Mouse (Mus musculus) forebrain, embryonic 15.5 days (tissue): ENCODE measurements around the gene Tgm2. TPM values are rescaled to one million over a fixed set of nuclear protein-coding genes. Genes with fewer than 3 reads are reported as not detected.

ENCODE experiments used
- ATAC-seq: fragments of 200-750 bp; cut with Nextera tagmentation; replicated peaks from 2 replicates; pipeline ENCODE4 v1.8.0; 2017; ENCODE audit warnings: mild to moderate bottlenecking, moderate TSS enrichment, moderate library complexity
- H3K27ac ChIP-seq: fragments of 300-500 bp; sonication (generic); replicated peaks from 2 replicates; pipeline ENCODE4 v1.5.1; 2015; ENCODE audit warnings: mild to moderate bottlenecking, inconsistent platforms
- H3K27me3 ChIP-seq: fragments of 300-500 bp; sonication (generic); 2 replicates; pipeline ENCODE4 v1.6.1; 2015; ENCODE audit warnings: inconsistent platforms
- H3K36me3 ChIP-seq: fragments of 300-500 bp; sonication (generic); 2 replicates; pipeline ENCODE4 v1.6.1; 2015; ENCODE audit warnings: mild to moderate bottlenecking, inconsistent platforms
- H3K4me1 ChIP-seq: fragments of 300-500 bp; sonication (generic); 2 replicates; pipeline ENCODE4 v1.6.1; 2015; ENCODE audit warnings: inconsistent platforms
- H3K4me2 ChIP-seq: fragments of 300-500 bp; sonication (generic); replicated peaks from 2 replicates; pipeline ENCODE4 v1.6.1; 2015; ENCODE audit warnings: mild to moderate bottlenecking, inconsistent platforms
- H3K4me3 ChIP-seq: fragments of 300-500 bp; sonication (generic); 2 replicates; pipeline ENCODE4 v1.5.1; 2015; ENCODE audit warnings: mild to moderate bottlenecking, inconsistent platforms
- H3K9ac ChIP-seq: fragments of 300-500 bp; sonication (generic); replicated peaks from 2 replicates; pipeline ENCODE4 v1.6.1; 2015; ENCODE audit warnings: mild to moderate bottlenecking, inconsistent platforms
- H3K9me3 ChIP-seq: fragments of 300-500 bp; sonication (generic); 2 replicates; pipeline ENCODE4 v1.6.1; 2016; ENCODE audit warnings: inconsistent platforms
- WGBS: fragments of 180-500 bp; shearing (Covaris S2); methylation state at CpG from one replicate; pipeline ENCODE4 v1.1.7; 2015; ENCODE audit warnings: mixed read lengths; 5-methylcytosine and 5-hydroxymethylcytosine counted together
- polyA plus RNA-seq: library from polyadenylated mRNA; unstranded; fragments of >200 nt; fragmentation: Nextera tagmentation; extraction: Ambion mirVana; gene quantifications from 2 replicates; pipeline ENCODE4 v1.2.1, GENCODE M21; 2015

The Tgm2 gene
- polyA plus RNA-seq, 1 experiment from 2014 or later, result 4.7 TPM

GRCm38 (mm10) chr2:158098730-158099129 is 47.5 kb downstream of the Tgm2 start:
- WGBS, result 90% methylated on average over 5 of the region's 5 CpGs

GRCm38 (mm10) chr2:158097071-158097470 is 49.2 kb downstream of the Tgm2 start:
- no peak for ATAC-seq
- 86% methylated on average over 5 of the region's 5 CpGs for WGBS
- Histone ChIP-seq H3K4me2 (no peak overlapping the region), H3K9me3 (no peaks in the 10 kb centered on the region), H3K27ac (no peak overlapping the region), H3K27me3 (no peaks in the 10 kb centered on the region), H3K4me3 (no peak overlapping the region), H3K4me1 (no peaks in the 10 kb centered on the region), H3K9ac (no peak overlapping the region), H3K36me3 (no peaks in the 10 kb centered on the region)

More at GRCm38 (mm10) chr2:158098730-158099129, 47.5 kb downstream of the Tgm2 start:
- Histone ChIP-seq H3K9me3 (no peaks in the 10 kb centered on the region), H3K9ac (no peak overlapping the region), H3K27ac (no peak overlapping the region), H3K27me3 (no peaks in the 10 kb centered on the region), H3K4me3 (no peak overlapping the region), H3K4me1 (no peaks in the 10 kb centered on the region), H3K36me3 (no peaks in the 10 kb centered on the region), H3K4me2 (no peak overlapping the region)
- no peak for ATAC-seq

GRCm38 (mm10) chr2:158094846-158095245 is 51.4 kb downstream of the Tgm2 start:
- Histone ChIP-seq H3K27me3 (no peaks in the 10 kb centered on the region), H3K9me3 (no peaks in the 10 kb centered on the region), H3K4me1 (no peaks in the 10 kb centered on the region), H3K27ac (no peak overlapping the region), H3K36me3 (no peaks in the 10 kb centered on the region), H3K9ac (no peak overlapping the region), H3K4me3 (no peak overlapping the region), H3K4me2 (no peak overlapping the region)
- no peak for ATAC-seq
- WGBS, result 84% methylated on average over 5 of the region's 5 CpGs

GRCm38 (mm10) chr2:158094300-158094699 is 51.9 kb downstream of the Tgm2 start:
- Histone ChIP-seq H3K9ac (no peak overlapping the region), H3K9me3 (no peaks in the 10 kb centered on the region), H3K27me3 (no peaks in the 10 kb centered on the region), H3K4me3 (no peak overlapping the region), H3K4me2 (no peak overlapping the region), H3K36me3 (no peaks in the 10 kb centered on the region), H3K4me1 (no peaks in the 10 kb centered on the region), H3K27ac (no peak overlapping the region)
- no peak for ATAC-seq
- WGBS, result 83% methylated on average over 7 of the region's 7 CpGs

GRCm38 (mm10) chr2:158093345-158093744 is 52.9 kb downstream of the Tgm2 start:
- Histone ChIP-seq H3K27me3 (no peaks in the 10 kb centered on the region), H3K9me3 (no peaks in the 10 kb centered on the region), H3K9ac (no peak overlapping the region), H3K27ac (no peak overlapping the region), H3K4me2 (no peak overlapping the region), H3K4me3 (no peak overlapping the region), H3K36me3 (no peaks in the 10 kb centered on the region), H3K4me1 (no peaks in the 10 kb centered on the region)
- 55% methylated on average over 5 of the region's 5 CpGs for WGBS
- no peak for ATAC-seq

- Histone ChIP-seq H3K4me2 (no peak overlapping the region), H3K36me3 (no peaks in the 10 kb centered on the region), H3K9ac (no peak overlapping the region), H3K4me1 (no peaks in the 10 kb centered on the region), H3K4me3 (no peak overlapping the region), H3K27ac (no peak overlapping the region), H3K27me3 (no peaks in the 10 kb centered on the region), H3K9me3 (no peaks in the 10 kb centered on the region)
- ATAC-seq, result no peak
- 91% methylated on average over 4 of the region's 4 CpGs for WGBS
Observed at GRCm38 (mm10) chr2:158090096-158090495, 56.1 kb downstream of the Tgm2 start.

- H3K4me1 ChIP-seq, result no peaks in the 10 kb centered on the region
- H3K27me3 ChIP-seq, result no peaks in the 10 kb centered on the region
- no peak overlapping the region for H3K4me3 ChIP-seq
- ATAC-seq, result no peak
- WGBS, result 54% methylated on average over 8 of the region's 8 CpGs
- no peaks in the 10 kb centered on the region for H3K36me3 ChIP-seq
- H3K9me3 ChIP-seq, result no peaks in the 10 kb centered on the region
- H3K27ac ChIP-seq, result no peak overlapping the region
- H3K4me2 ChIP-seq, result no peak overlapping the region
- H3K9ac ChIP-seq, result no peak overlapping the region
Observed at GRCm38 (mm10) chr2:158084486-158084885, 61.8 kb downstream of the Tgm2 start.

- ATAC-seq, result no peak
- H3K4me1 ChIP-seq, result 0 out of 2 replicates have a peak, but pooled peaks cover 3% of the 10 kb centered on the region
- no peaks in the 10 kb centered on the region for H3K27me3 ChIP-seq
- no peak overlapping the region for H3K27ac ChIP-seq
- no peak overlapping the region for H3K9ac ChIP-seq
- H3K4me2 ChIP-seq, result no peak overlapping the region
- H3K36me3 ChIP-seq, result peaks cover 20% of the 10 kb centered on the region
- no peaks in the 10 kb centered on the region for H3K9me3 ChIP-seq
- no peak overlapping the region for H3K4me3 ChIP-seq
- 94% methylated on average over 9 of the region's 9 CpGs for WGBS
Observed at GRCm38 (mm10) chr2:158080622-158081241, 65.5 kb downstream of the Tgm2 start.

- no peak for ATAC-seq
- no peaks in the 10 kb centered on the region for H3K9me3 ChIP-seq
- no peak overlapping the region for H3K9ac ChIP-seq
- H3K27ac ChIP-seq, result no peak overlapping the region
- H3K27me3 ChIP-seq, result no peaks in the 10 kb centered on the region
- 0 out of 2 replicates have a peak, but pooled peaks cover 3% of the 10 kb centered on the region for H3K4me1 ChIP-seq
- peaks cover 28% of the 10 kb centered on the region for H3K36me3 ChIP-seq
- 55% methylated on average over 9 of the region's 9 CpGs for WGBS
- H3K4me2 ChIP-seq, result no peak overlapping the region
- no peak overlapping the region for H3K4me3 ChIP-seq
Observed at GRCm38 (mm10) chr2:158079843-158080395, 66.3 kb downstream of the Tgm2 start.

- 0 out of 2 replicates have a peak, but pooled peaks cover 3% of the 10 kb centered on the region for H3K4me1 ChIP-seq
- no peaks in the 10 kb centered on the region for H3K27me3 ChIP-seq
- H3K27ac ChIP-seq, result no peak overlapping the region
- ATAC-seq, result no peak
- no peaks in the 10 kb centered on the region for H3K9me3 ChIP-seq
- H3K36me3 ChIP-seq, result peaks cover 32% of the 10 kb centered on the region
- H3K4me3 ChIP-seq, result no peak overlapping the region
- WGBS, result 63% methylated on average over 7 of the region's 7 CpGs
- H3K4me2 ChIP-seq, result no peak overlapping the region
- no peak overlapping the region for H3K9ac ChIP-seq
Observed at GRCm38 (mm10) chr2:158078971-158079370, 67.3 kb downstream of the Tgm2 start.

- Histone ChIP-seq H3K27ac (no peak overlapping the region; the same call in 1 of the 2 replicates), H3K4me2 (no peak overlapping the region), H3K4me3 (no peak overlapping the region), H3K9ac (no peak overlapping the region), H3K4me1 (0 out of 2 replicates have a peak, but pooled peaks cover 3% of the 10 kb centered on the region), H3K9me3 (no peaks in the 10 kb centered on the region), H3K36me3 (peaks cover 32% of the 10 kb centered on the region), H3K27me3 (no peaks in the 10 kb centered on the region)
- 29% methylated on average over 2 of the region's 2 CpGs for WGBS
- ATAC-seq, result no peak
Observed at GRCm38 (mm10) chr2:158077981-158078380, 68.3 kb downstream of the Tgm2 start.

- 0 out of 2 replicates have a peak, but pooled peaks cover 3% of the 10 kb centered on the region for H3K4me1 ChIP-seq
- peaks cover 35% of the 10 kb centered on the region for H3K36me3 ChIP-seq
- H3K4me2 ChIP-seq, result no peak overlapping the region
- H3K9me3 ChIP-seq, result no peaks in the 10 kb centered on the region
- H3K4me3 ChIP-seq, result no peak overlapping the region
- no peak overlapping the region for H3K9ac ChIP-seq
- H3K27ac ChIP-seq, result no peak overlapping the region
- H3K27me3 ChIP-seq, result no peaks in the 10 kb centered on the region
- WGBS, result 85% methylated on average over 6 of the region's 6 CpGs
- ATAC-seq, result no peak
Observed at GRCm38 (mm10) chr2:158076690-158077089, 69.5 kb downstream of the Tgm2 start.

GRCm38 (mm10) chr2:158074835-158075234 is 71.4 kb downstream of the Tgm2 start:
- no peak overlapping the region for H3K4me2 ChIP-seq
- no peak overlapping the region for H3K27ac ChIP-seq
- 81% methylated on average over 5 of the region's 5 CpGs for WGBS
- H3K9me3 ChIP-seq, result no peaks in the 10 kb centered on the region
- peaks cover 47% of the 10 kb centered on the region for H3K36me3 ChIP-seq
- no peaks in the 10 kb centered on the region for H3K27me3 ChIP-seq
- H3K9ac ChIP-seq, result no peak overlapping the region
- H3K4me3 ChIP-seq, result no peak overlapping the region
- ATAC-seq, result no peak
- H3K4me1 ChIP-seq, result 0 out of 2 replicates have a peak, but pooled peaks cover 3% of the 10 kb centered on the region
